Mouse (Mus musculus): ENCODE measurements at regions not wholly inside any gene's neighbourhood (a gene's known extent, or its start where the extent isn't known, plus 50 kb on each side); places are given as distances from the start of the nearest gene placed in this dataset.
"Not testable (repeated sequence)": the region's sequence is repeated elsewhere in the genome, so short reads cannot be mapped to it uniquely, and the experiment has no call there.

DNA sequence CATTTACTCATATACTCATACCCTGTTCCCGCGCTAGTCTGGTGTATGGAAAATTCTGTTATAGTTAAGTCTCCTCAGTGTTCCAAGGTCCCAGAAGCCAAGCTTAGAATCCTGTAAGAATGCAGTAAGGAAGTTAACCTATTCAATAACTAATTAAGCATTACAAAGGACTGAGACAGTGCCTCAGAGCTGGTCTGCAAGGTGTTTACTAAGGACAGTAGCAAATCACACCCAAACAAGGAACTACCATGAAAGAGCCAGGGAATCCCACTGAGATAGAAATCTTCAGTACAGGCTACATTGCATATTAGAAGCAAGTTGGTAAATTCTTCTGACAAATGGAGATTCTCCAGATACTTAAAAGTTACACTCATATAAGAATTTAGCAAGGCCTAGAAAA, 516.7 kb upstream of the Gm10131 start:
- TF ChIP-seq POLR2A (IDR thresholded peaks at IDR 0.05; ENCODE audit: control insufficient read depth, low read depth, low read length); CTCF (IDR thresholded peaks at IDR 0.05; ENCODE audit: control insufficient read depth, insufficient read depth, insufficient replicate concordance, low read depth, low read length): not testable (repeated sequence)

All from testis, adult 2 months (tissue).